Mouse (Mus musculus): Measurements from ENCODE around the gene Scnn1g. TPM values are rescaled to one million over a fixed set of nuclear protein-coding genes. Genes with fewer than 3 reads are reported as not detected.

Gene Scnn1g
- polyA plus RNA-seq, 1 experiment from 2014 or later: not detected

- no peak overlapping the region for H3K4me3 ChIP-seq (replicated peaks; ENCODE audit: low read depth, low read length)
- no peak for DNase-seq
- H3K27ac ChIP-seq (replicated peaks; ENCODE audit: low read depth, low read length): no peak overlapping the region
- H3K9ac ChIP-seq (replicated peaks; ENCODE audit: low read length): no peak overlapping the region
- WGBS: 85% methylated on average over 8 of the region's 8 CpGs
- no peak for ATAC-seq (ENCODE audit: low FRiP score, low TSS enrichment)
- no peak overlapping the region for H3K4me2 ChIP-seq (ENCODE audit: low read length)
- no peaks in the 10 kb centered on the region for H3K27me3 ChIP-seq (ENCODE audit: control insufficient read depth, insufficient read depth, low read length)
- H3K4me1 ChIP-seq (ENCODE audit: control insufficient read depth, insufficient read depth, low read length): no peaks in the 10 kb centered on the region
- no peaks in the 10 kb centered on the region for H3K9me3 ChIP-seq (ENCODE audit: control insufficient read depth, low read length)
- H3K36me3 ChIP-seq (ENCODE audit: control insufficient read depth, insufficient read depth, low read length): no peaks in the 10 kb centered on the region
These were observed 51.5 kb downstream of the Scnn1g start for GRCm38 (mm10) chr7:121785651-121786228.

- DNase-seq: no peak
These were observed 63.5 kb downstream of the Scnn1g start for GRCm38 (mm10) chr7:121797781-121798180.

GRCm38 (mm10) chr7:121802471-121802870 lies 68.2 kb downstream of the Scnn1g start:
- WGBS: 89% methylated on average over 2 of the region's 2 CpGs

More at GRCm38 (mm10) chr7:121797781-121798180, 63.5 kb downstream of the Scnn1g start:
- no peak overlapping the region for H3K9ac ChIP-seq (replicated peaks; ENCODE audit: low read length)
- WGBS: 79% methylated on average over 9 of the region's 9 CpGs
- no peaks in the 10 kb centered on the region for H3K27me3 ChIP-seq (ENCODE audit: control insufficient read depth, insufficient read depth, low read length)
- H3K27ac ChIP-seq (replicated peaks; ENCODE audit: low read depth, low read length): no peak overlapping the region
- H3K4me1 ChIP-seq (ENCODE audit: control insufficient read depth, insufficient read depth, low read length): no peaks in the 10 kb centered on the region
- H3K9me3 ChIP-seq (ENCODE audit: control insufficient read depth, low read length): no peaks in the 10 kb centered on the region
- no peak overlapping the region for H3K4me3 ChIP-seq (replicated peaks; ENCODE audit: low read depth, low read length)
- H3K4me2 ChIP-seq (ENCODE audit: low read length): no peak overlapping the region
- no peak for ATAC-seq (ENCODE audit: low FRiP score, low TSS enrichment)
- H3K36me3 ChIP-seq (ENCODE audit: control insufficient read depth, insufficient read depth, low read length): no peaks in the 10 kb centered on the region

GRCm38 (mm10) chr7:121803011-121803410 lies 68.7 kb downstream of the Scnn1g start:
- no peaks in the 10 kb centered on the region for H3K36me3 ChIP-seq (ENCODE audit: control insufficient read depth, insufficient read depth, low read length)
- no peaks in the 10 kb centered on the region for H3K4me1 ChIP-seq (ENCODE audit: control insufficient read depth, insufficient read depth, low read length)
- no peaks in the 10 kb centered on the region for H3K27me3 ChIP-seq (ENCODE audit: control insufficient read depth, insufficient read depth, low read length)
- H3K9ac ChIP-seq (replicated peaks; ENCODE audit: low read length): no peak overlapping the region
- DNase-seq (no peak), ATAC-seq (ENCODE audit: low FRiP score, low TSS enrichment) (no peak)
- H3K9me3 ChIP-seq (ENCODE audit: control insufficient read depth, low read length): no peaks in the 10 kb centered on the region
- WGBS: 92% methylated on average over 4 of the region's 4 CpGs
- H3K27ac ChIP-seq (replicated peaks; ENCODE audit: low read depth, low read length): no peak overlapping the region
- no peak overlapping the region for H3K4me3 ChIP-seq (replicated peaks; ENCODE audit: low read depth, low read length)
- H3K4me2 ChIP-seq (ENCODE audit: low read length): no peak overlapping the region

More at GRCm38 (mm10) chr7:121802471-121802870, 68.2 kb downstream of the Scnn1g start:
- Histone ChIP-seq H3K4me3 (replicated peaks; ENCODE audit: low read depth, low read length) (no peak overlapping the region), H3K9ac (replicated peaks; ENCODE audit: low read length) (no peak overlapping the region), H3K4me1 (ENCODE audit: control insufficient read depth, insufficient read depth, low read length) (no peaks in the 10 kb centered on the region), H3K36me3 (ENCODE audit: control insufficient read depth, insufficient read depth, low read length) (no peaks in the 10 kb centered on the region), H3K27ac (replicated peaks; ENCODE audit: low read depth, low read length) (no peak overlapping the region), H3K9me3 (ENCODE audit: control insufficient read depth, low read length) (no peaks in the 10 kb centered on the region), H3K27me3 (ENCODE audit: control insufficient read depth, insufficient read depth, low read length) (no peaks in the 10 kb centered on the region), H3K4me2 (ENCODE audit: low read length) (no peak overlapping the region)
- DNase-seq (no peak), ATAC-seq (ENCODE audit: low FRiP score, low TSS enrichment) (no peak)

- no peak overlapping the region for H3K4me2 ChIP-seq (ENCODE audit: low read length)
- no peak overlapping the region for H3K4me3 ChIP-seq (replicated peaks; ENCODE audit: low read depth, low read length)
- ATAC-seq (ENCODE audit: low FRiP score, low TSS enrichment): no peak
- no peaks in the 10 kb centered on the region for H3K27me3 ChIP-seq (ENCODE audit: control insufficient read depth, insufficient read depth, low read length)
- H3K9me3 ChIP-seq (ENCODE audit: control insufficient read depth, low read length): no peaks in the 10 kb centered on the region
- no peak overlapping the region for H3K27ac ChIP-seq (replicated peaks; ENCODE audit: low read depth, low read length)
- DNase-seq: no peak
- no peaks in the 10 kb centered on the region for H3K4me1 ChIP-seq (ENCODE audit: control insufficient read depth, insufficient read depth, low read length)
- no peak overlapping the region for H3K9ac ChIP-seq (replicated peaks; ENCODE audit: low read length)
- no peaks in the 10 kb centered on the region for H3K36me3 ChIP-seq (ENCODE audit: control insufficient read depth, insufficient read depth, low read length)
- WGBS: 86% methylated on average over 3 of the region's 3 CpGs
These were observed 71.7 kb downstream of the Scnn1g start for GRCm38 (mm10) chr7:121805811-121806496.

GRCm38 (mm10) chr7:121807726-121808580 lies 73.7 kb downstream of the Scnn1g start:
- Histone ChIP-seq H3K27me3 (ENCODE audit: control insufficient read depth, insufficient read depth, low read length) (no peaks in the 10 kb centered on the region), H3K27ac (replicated peaks; ENCODE audit: low read depth, low read length) (no peak overlapping the region), H3K4me2 (ENCODE audit: low read length) (no peak overlapping the region), H3K9me3 (ENCODE audit: control insufficient read depth, low read length) (no peaks in the 10 kb centered on the region), H3K4me1 (ENCODE audit: control insufficient read depth, insufficient read depth, low read length) (no peaks in the 10 kb centered on the region), H3K9ac (replicated peaks; ENCODE audit: low read length) (no peak overlapping the region), H3K36me3 (ENCODE audit: control insufficient read depth, insufficient read depth, low read length) (no peaks in the 10 kb centered on the region), H3K4me3 (replicated peaks; ENCODE audit: low read depth, low read length) (no peak overlapping the region)
- DNase-seq (no peak), ATAC-seq (ENCODE audit: low FRiP score, low TSS enrichment) (no peak)
- WGBS: 86% methylated on average over 15 of the region's 15 CpGs

Other genes with a start within 250 kb of the Scnn1g start
- 4.8 and 5.5 TPM in 2 replicates for gene Usp31, start 27.2 kb upstream of the Scnn1g start, polyA plus RNA-seq (2014; fragmentation: Nextera tagmentation; extraction: Ambion mirVana)
- gene Scnn1b, start 130.6 kb downstream of the Scnn1g start, polyA plus RNA-seq (2014; fragmentation: Nextera tagmentation; extraction: Ambion mirVana): 0.11 and 0.13 TPM in 2 replicates
- gene Cog7, start 247.2 kb downstream of the Scnn1g start, polyA plus RNA-seq (2014; fragmentation: Nextera tagmentation; extraction: Ambion mirVana): 15.4 and 19.8 TPM in 2 replicates